Mouse (Mus musculus) thymus, postnatal 36 days (tissue): Measurements from ENCODE around the gene Cfap65.
A peak's percentile ranks its signal among the peaks of the same experiment; 100 is the strongest.

ENCODE experiments used
- DNase-seq, 2 experiments: peaks; one replicate each; pipeline ENCODE4 v3.0.0; 2022; ENCODE audit warnings: mixed read lengths in 2 of 2

Cfap65 gene

GRCm38 (mm10) chr1:74936221-74936830, 927 bp upstream of the Cfap65 start:
- DNase-seq = no peak

- no peak for DNase-seq
Measured at GRCm38 (mm10) chr1:74927621-74928296, 7.6 kb downstream of the Cfap65 start.

- DNase-seq = no peak
Measured at GRCm38 (mm10) chr1:74926721-74927120, 8.7 kb downstream of the Cfap65 start.

- no peak for DNase-seq
Measured at GRCm38 (mm10) chr1:74924464-74924863, 10.9 kb downstream of the Cfap65 start.

- DNase-seq = no peak
Measured at GRCm38 (mm10) chr1:74915706-74916105, 19.7 kb downstream of the Cfap65 start.

GRCm38 (mm10) chr1:74902191-74902590, 33.2 kb downstream of the Cfap65 start:
- DNase-seq = no peak

- peak in 1 of 2 experiments; percentile 23 for DNase-seq
Measured at GRCm38 (mm10) chr1:74901686-74902085, 33.7 kb downstream of the Cfap65 start.

GRCm38 (mm10) chr1:74900341-74901285, 34.8 kb downstream of the Cfap65 start:
- DNase-seq = no peak

- no peak for DNase-seq
Measured at GRCm38 (mm10) chr1:74898656-74899431, 36.6 kb downstream of the Cfap65 start.

GRCm38 (mm10) chr1:74897976-74898375, 37.4 kb downstream of the Cfap65 start:
- no peak for DNase-seq

- peak; percentile 30 to 35 for DNase-seq
Measured at GRCm38 (mm10) chr1:74894966-74895365, 40.4 kb downstream of the Cfap65 start.

GRCm38 (mm10) chr1:74893134-74893855, 42.1 kb downstream of the Cfap65 start, which contains the start of gene Cryba2:
Gene Cryba2, minus strand, starts transcription at chr1:74893143.
- peak in 1 of 2 experiments; percentile 18 for DNase-seq

- DNase-seq = no peak
Measured at GRCm38 (mm10) chr1:74892351-74893133, 42.9 kb downstream of the Cfap65 start.

GRCm38 (mm10) chr1:74891513-74891912, 43.9 kb downstream of the Cfap65 start:
- peak in 1 of 2 experiments; percentile 13 for DNase-seq

- DNase-seq = no peak
Measured at GRCm38 (mm10) chr1:74885369-74886042, 49.9 kb downstream of the Cfap65 start, which contains the start of gene Fev. Gene Fev, minus strand, starts transcription at chr1:74885419.

GRCm38 (mm10) chr1:74884196-74885141, 50.9 kb downstream of the Cfap65 start:
- DNase-seq = no peak

GRCm38 (mm10) chr1:74883441-74883840, 52.0 kb downstream of the Cfap65 start:
- no peak for DNase-seq

GRCm38 (mm10) chr1:74882828-74883227, 52.6 kb downstream of the Cfap65 start:
- no peak for DNase-seq
